Mouse (Mus musculus): Measurements from ENCODE around the gene Nbea. TPM values are rescaled to one million over a fixed set of nuclear protein-coding genes. Genes with fewer than 3 reads are reported as not detected.
"Not testable (repeated sequence)": the region's sequence is repeated elsewhere in the genome, so short reads cannot be mapped to it uniquely, and the experiment has no call there.

Gene Nbea
- total RNA-seq, 4 experiments from 2014 or later = 12.4 to 14.5 (median 14.1) TPM

DNA sequence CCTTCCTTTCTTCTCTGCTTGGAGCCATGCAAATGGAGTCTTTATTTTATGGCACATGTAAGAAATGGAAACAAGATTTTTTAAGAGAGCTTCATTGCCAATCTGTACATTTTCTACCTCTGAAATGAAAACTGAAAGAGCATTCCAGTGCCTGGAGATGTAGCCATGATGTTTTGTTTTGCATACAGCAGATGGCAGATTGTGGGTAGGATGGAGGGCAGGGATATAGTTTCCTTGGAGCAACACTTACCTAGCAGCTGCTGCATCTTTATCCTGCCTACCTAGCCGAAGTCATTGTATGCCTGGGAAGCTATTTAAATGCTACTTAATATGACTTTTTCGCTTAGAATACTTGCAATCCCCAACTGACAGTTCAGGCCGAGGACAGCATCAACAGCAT is 518.8 kb downstream of the Nbea start:
- no peak for DNase-seq (ENCODE audit: low spot score)

DNA sequence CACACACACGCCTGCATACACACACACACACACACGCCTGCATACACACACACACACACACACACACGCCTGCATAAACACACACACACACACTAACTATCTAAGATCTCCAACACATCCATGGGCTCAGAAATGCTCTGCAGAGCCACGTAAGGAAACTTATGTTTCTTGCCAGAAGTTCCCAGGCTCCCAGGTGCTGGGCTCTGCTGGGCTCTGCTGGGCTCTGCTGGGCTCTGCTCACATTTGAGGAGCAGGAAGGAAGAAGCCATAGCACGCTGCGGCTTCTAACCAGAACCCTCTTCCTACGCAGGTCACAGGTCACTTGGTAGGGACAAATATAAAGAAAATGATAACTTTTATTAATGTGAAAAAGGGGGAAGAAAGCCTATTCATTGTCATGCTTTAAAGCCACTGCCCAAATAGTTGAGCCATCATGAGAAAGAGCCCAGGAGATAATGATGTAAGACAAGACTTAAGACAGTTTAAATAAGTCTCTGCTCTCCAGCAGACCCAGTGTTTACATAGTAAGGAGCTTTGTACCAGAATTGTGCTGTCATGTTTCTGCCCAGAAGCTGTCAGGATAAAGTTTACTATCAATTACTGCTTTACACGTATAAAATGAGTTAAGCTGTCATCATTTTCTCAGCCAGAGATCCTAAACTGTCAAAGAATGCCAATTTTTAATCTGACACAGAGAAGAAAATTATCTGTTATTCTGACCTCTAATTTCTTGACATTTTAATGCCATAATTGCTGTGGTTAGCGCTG is 521.6 kb downstream of the Nbea start:
- no peak for DNase-seq (ENCODE audit: low spot score)

DNA sequence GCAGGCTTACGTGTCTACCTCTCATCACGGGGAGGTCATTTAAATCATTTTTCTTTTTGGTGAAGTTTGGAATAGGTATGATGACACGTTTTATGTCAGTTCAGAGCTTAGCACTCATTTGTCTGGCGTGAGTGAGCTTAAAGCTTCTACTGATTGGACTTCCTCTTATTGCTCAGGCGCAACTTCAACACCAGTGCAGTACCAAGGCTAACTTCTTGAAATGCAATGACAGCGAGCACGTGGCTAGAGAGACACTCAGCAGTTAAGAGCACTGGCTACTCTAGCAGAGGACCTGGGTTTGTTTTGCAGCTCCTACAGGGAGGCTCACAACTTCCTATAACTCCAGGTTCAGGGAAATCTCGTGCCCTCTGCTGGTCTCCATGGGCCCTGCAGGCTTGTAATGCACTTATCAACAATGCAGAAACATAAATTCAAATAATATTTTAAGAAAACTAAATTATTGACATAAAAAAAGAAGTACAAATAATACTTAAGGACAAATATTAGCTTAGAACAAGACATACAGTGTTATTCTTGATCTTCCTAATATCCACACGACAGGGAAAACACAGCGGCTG is 523.2 kb downstream of the Nbea start:
- no peak for DNase-seq (ENCODE audit: low spot score)

DNA sequence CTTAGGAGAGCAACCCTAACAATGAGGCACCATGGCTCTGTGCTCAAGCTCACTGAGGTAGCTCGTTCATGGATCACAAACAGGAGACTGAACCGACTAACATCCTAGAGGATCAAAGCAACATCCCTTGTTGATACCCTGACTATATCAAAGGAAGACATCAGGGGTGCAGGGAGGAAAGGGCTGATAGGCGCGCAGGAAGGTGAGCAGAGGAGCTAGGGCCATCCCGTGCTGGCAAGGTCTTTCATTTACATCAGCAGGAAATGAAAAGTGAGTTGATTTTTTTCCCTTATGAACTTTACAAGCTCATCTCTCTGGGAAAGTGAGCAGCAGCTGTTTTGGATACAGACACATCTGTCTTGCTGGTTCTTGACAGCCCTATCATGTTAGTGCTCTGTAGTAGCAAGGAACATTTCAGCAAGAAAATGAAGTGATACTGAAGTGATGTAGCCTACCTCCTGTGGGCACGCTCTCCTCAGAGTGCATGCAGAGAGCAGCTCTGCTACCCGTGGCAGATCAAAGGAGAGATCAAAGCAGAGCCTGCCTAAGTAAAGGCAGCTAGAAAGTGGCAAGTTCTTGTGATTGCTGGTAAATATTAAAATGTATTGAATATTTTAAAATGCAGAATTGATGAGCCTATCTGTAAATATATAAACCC is 523.8 kb downstream of the Nbea start:
- DNase-seq (ENCODE audit: low spot score) = no peak

DNA sequence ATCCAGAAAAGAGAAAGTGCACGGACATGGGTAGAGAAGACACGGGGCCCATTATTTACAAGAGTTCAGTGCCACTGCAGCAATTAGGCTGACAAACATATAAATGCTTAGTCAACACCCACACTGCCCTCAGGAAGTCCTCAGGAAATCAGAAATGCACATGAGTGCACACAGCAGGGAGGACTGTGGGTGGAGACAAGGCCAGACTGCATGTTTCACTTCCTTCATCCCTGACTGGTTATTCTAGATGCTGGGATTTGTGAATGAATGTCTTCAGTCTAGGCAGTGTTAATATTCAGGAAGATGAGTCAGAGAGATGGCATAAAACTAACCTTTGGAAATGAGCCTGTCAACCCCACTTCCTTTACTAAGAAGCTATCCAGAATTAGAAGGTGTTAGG is 531.2 kb downstream of the Nbea start:
- DNase-seq (ENCODE audit: low spot score) = peak; percentile 41

DNA sequence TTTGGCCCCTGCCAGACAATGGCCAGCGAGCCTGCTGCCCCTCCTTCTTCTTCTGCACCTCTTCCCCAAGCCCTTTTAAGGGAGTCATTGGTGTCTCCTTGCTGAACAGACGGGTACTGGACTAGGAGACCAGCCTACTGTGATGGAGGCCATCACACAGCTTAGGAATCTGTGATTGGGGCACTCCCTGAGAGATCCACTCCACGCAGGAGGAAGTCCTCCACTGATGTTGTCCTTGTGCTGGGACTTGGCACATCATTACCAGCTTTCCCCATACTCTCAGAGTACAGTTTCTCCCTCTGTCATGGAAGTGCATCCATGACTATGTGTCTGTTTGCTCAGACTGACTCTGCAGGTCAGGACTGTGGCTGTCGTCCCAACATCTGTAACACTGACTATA is 531.6 kb downstream of the Nbea start:
- DNase-seq (ENCODE audit: low spot score) = no peak

DNA sequence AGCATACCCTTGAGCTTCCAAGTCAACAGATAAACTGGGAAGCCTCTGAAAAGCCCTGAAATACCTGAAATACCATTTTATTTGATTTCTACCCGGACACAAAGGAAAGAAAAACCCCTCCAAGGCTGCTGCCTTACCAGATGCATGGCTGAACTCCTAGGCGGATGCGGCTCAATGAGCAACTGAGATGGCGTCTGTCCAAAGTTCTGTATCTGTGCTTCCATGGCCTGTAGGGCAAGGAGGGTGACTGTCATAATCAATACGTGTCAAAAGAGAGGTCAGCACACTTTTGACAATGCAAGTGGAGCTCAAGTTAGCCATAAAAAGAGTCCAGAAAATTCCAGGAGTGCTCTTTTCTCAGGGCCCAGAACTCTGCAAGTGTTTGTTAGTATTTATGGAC is 534.0 kb downstream of the Nbea start:
- DNase-seq (ENCODE audit: low spot score) = no peak

DNA sequence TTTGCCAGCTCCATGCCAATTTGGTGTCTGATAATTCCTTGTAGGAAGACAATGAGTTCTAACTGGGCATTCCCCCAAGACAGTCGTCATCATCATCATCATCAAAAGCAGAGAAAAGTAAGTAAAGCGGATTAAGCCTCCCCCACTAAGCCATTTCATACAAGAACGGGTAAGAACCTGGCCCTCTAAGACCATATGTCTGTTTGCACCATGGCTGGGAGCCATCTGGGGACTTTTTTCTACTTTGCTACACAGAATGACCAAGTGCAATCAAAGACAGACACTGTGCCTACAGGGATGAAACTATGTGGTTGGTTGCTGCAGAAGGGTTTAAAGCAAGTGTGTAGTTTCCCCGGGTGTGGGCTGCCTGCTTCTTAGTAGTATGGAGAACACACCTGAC is 535.2 kb downstream of the Nbea start:
- DNase-seq (ENCODE audit: low spot score) = no peak

DNA sequence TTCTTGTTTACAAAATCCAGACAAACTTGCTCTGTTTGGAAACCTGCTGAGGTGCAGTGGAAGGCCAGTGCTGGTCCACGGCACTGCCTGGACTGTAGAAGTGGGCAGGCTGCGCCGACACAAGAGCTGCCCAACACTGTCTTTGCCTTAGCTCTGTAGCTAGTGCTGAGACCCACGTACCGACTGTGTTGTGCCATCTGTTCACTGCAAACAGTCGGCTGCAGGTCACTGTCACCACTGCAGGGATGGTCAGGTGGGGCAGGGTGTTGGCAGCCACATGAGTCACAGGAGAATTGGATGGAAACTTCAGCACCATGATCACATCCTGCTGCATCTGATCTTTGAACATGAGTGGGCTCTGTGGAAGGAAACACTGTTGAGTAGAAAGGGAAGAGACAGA is 536.3 kb downstream of the Nbea start:
- DNase-seq (ENCODE audit: low spot score) = no peak

DNA sequence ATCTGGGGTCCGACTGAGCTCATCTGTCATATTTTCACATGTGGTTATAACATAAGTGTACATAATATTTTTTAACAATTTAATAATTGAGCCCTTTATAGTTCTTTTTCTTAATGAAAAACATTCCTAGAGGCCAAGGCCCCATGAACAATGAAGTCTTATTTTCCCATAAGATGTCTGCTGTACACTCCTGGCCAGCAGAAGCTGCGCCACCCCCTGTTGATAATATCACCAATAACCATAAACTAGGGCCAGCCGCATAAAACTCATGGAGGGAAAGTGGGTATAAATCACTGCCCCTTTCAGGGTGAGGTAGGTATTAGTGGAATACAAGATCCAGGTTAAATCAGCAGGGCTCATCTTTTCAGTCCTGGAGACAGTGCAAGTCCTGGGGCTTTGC is 537.1 kb downstream of the Nbea start:
- DNase-seq (ENCODE audit: low spot score) = no peak

DNA sequence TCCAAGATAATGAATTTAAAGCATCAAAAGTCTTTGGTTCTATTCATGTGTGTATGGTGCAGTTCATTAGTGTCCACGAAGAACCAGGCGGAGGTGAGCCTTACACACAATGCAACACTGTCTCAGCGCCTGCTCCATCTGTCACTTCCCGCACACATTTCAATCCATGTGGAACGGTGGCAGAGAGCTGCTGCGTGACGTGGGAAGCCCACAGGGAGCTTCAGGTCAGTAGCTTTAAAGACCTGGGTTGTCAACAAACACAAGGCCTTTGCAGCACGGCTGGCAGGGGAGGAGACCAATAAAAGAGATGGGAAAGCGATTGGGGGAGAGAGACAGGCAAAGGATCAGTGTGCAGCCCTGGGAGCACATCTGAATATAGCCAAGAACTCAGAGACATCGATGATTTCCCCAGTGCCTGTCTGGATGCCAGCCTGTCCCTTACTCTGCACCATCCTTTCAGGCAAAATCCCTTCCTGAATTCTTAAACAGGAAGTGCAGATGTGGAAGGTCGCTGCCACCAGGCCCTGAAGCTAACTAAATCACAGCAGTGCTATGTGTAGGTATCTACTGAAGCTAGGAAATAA is 539.4 kb downstream of the Nbea start:
- no peak for DNase-seq (ENCODE audit: low spot score)

DNA sequence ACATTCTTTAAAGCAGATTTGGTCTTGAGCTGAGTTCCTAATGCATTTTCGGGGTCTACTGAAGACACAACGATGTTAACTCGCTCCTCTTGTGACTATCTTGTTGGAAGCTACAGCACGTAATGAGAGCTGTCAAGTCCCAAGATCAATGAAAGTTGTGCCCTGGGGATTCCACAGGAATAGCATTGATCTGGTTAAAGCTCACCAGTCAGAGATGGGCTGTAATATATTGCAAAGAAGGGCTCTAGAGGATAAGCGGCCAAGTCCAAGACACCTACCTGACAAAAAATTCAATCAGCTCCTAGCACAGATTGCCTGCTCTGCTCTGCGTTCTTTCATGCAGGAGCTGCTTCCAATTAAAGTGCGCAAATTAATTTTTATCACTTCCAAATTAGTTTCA is 545.8 kb downstream of the Nbea start:
- no peak for DNase-seq (ENCODE audit: low spot score)

DNA sequence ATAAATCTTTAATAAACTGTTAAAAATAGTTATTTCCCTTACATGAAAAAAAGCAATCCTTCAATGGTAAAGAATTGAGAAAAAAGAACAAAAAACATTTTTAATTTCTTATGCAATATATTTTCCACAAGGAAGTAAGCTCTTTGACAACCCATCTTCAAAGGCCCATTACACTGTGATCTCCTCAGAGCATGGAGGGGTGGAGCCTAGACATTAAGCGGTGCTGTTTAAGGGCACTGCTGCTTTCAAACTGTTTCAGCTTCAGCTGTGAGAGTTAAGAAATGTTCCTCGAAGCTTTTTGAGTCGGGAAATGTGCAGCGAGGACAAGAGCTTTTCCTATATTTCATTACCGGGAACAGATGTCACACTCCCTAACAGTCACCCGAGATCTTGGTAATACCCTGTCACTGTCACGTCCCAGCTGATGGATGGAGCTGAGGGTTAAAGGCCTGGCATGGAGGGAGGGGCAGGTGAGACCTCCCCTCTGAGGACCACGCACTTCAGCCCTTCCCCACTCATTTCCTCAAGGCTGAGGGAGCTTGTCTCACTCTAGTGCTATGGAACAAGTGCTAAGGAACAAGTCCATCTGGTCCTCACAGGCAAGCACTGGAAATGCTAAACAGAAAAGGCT is 547.8 kb downstream of the Nbea start:
- no peak for DNase-seq (ENCODE audit: low spot score)

DNA sequence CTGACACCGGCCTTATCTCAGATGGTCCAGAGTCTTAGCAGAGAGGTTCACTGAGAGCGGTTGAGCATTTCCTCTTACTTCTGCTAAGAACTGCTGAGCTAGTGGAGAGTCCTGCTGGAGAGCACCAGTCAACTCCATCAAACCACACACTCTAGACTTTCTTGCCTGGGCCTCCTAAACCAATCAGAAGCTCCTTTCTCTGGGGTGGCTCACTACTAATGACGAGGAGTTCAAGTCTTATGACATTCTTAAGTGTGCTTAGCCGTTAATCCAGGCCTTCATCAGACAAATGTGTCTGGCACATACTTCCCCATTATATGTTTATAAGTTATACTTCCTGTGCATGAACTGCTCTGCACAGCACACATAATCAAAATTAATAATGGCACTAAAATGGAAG is 556.4 kb downstream of the Nbea start:
- peak; percentile 6 for DNase-seq (ENCODE audit: low spot score)

DNA sequence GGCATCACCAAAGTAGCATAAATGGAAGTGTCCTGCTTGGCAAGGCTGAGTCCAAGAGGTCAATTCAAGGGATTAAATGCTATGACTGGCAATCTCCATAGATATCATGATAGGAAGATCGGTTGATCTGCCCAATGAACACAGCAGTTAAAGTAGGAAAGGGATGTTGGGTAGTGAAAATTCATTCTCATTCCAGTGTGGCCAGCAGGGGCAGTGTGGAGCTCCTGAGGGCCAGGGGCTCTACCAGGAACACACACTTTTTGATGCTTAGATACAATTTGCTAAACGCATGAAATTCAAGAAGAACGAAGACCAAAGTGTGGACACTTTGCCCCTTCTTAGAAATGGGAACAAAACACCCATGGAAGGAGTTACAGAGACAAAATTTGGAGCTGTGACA is 561.5 kb downstream of the Nbea start:
- not testable (repeated sequence) for DNase-seq (ENCODE audit: low spot score)

DNA sequence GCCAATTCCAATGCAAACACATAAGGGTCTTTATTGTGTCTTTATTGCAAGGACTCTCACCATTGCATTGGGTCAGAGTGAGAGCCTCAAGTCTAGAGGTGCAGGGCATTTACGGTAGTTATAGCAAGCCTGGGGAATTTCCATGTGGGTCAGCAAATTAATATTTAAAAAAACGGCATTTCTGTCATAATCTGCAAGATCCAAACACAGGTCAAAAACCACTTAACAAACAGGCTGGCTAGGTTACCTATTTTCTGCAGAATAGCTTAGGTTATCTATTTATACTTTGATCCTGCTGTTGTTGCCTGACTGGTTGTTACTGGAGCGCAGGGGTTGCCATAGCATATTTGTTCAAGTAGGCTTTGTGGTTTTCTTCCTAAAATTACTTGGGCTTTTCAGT is 565.1 kb downstream of the Nbea start:
- DNase-seq (ENCODE audit: low spot score) = no peak

DNA sequence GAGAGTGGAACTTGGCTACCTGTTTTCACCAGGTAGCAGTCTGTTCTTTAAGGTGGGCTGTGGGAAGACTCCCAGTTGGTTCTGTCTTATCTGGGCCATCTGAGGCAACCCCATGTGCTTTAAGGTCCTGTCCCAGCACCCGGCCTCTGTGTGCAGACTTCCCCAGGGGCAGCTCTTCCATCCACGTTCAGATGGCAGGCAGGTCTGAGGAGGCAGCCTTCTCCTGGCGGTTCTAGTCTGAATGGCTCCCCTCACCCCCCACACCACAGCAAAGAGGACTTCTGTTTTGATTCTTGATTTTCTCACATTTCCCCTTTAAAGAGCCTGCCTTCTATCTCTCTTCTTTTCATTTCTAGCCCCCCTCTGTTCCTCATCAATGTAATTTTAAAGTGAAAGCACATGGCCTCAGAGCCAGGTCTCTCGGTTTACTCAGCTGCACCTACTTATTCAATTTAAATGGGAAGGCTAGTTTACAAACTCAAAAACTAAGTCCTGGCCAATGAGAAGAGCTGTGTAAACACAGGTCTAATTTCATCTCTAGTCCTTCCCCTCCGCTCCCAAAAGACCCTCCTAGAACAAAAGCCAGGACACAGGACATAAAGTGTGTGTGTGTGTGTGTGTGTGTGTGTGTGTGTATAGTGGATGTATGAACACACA is 570.9 kb downstream of the Nbea start:
- no peak for DNase-seq (ENCODE audit: low spot score)

DNA sequence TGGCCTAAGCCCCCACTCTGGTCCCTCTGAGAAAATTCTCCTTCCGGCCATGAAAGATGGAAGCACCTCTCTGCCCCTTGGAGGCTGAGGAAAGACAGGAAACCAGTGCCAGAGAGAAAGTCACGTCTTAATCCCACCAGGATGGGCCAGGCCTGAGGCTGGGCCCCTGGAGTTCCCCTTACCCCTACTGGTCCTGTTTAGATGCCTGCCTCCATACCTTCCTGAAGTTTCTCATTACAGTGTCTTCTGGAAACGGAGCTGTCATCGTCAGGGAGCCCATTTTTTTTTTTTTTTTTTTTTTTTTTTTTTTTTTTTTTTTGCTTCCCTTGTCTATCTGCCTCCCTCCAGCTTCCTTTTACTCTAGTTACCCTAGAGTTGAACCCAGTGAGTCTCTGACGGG is 571.5 kb downstream of the Nbea start:
- DNase-seq (ENCODE audit: low spot score) = no peak

DNA sequence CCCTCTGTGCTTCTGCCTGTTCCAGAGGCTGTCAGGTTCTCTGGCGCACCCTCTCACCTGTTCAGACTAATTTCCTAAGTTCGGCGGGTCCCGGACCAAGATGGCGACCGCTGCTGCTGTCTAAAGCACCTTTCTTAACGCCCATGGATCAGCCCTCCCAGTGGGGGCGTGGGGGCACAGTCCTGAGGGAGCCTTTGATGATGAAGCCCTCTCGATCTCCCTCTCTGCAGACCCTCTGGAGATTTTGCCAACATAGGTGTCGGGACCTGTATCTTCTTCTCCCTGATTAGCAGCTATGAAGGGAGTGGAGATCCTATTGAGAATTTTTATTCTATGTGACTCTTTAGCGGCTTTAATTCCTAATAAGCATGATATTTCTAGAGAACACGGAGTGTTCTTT is 573.3 kb downstream of the Nbea start:
- no peak for DNase-seq (ENCODE audit: low spot score)

DNA sequence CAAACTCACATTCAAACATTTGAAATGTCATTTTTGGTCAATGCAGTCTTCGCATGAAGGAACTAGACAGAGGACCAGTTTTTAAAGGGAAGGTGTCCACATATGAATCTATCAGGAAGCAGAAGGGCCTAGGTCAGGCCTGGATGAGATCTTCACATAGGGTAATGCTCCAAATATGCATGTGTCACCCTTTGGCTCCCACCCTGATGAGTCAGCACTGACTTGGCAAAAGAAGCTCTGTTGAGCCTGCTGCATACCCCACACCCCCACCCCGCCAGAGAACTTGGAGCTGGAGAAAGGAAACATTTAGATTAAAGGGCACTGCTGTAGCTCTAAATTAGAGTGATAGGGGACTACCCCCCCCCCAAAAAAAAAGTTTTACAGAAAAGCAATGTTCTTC is 583.2 kb downstream of the Nbea start:
- DNase-seq (ENCODE audit: low spot score) = peak; percentile 76

DNA sequence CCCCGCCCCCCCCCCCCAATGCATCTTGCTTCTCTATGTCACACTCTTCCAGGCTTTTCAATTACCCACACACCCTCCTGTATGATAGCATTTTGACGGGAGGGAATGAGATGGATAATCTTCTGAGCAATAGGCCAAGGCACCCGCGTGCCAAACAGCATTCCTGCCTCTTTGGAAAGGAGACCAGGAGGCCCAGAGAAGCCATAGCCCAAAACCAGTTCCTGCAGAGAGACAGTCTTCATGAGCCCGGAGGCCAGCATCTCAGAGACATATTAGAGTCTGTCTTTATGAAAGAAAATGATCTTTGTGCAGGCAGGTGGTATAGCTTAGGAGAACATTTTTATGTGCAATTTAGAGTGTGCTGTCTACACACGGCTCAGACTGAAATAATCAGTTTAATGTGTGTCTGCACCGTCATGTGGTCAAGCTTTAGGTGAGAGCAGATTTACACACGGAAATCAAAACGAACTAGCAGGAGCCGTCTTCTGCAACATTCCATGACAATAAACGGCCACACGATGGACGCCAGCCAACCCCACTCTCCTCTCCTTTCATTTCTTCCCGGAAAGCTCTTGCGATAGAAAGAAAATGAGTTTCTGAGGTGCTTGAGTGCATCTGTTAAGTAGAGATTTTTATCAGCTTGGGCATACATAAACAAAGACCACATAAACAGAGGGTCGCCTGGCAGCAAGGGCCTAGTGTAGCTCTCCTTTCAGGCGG is 584.0 kb downstream of the Nbea start:
- no peak for DNase-seq (ENCODE audit: low spot score)

All from heart, adult 8-10 months (tissue).